Mouse (Mus musculus): ENCODE measurements around the gene Tdp2. TPM values are rescaled to one million over a fixed set of nuclear protein-coding genes. Genes with fewer than 3 reads are reported as not detected.

Tdp2 gene
- polyA plus RNA-seq, 1 experiment from 2014 or later = 31.4 TPM

DNA sequence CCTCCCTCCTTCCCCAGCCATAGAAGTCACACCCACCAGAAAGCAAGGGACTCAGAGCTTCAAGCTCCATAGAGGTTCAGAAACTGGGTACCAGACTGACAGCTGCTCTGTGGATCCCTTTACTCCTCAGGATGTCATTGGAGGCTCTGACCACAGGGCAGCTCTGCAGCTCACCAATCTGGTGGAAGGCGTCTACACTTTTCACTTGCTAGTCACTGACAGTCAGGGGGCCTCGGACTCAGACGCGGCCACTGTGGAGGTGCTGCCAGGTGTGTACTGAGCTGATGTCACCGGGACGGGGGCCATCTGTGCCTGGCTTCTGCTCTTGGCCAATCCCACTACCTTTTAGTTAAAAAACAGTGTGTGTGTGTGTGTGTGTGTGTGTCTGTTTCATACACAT lies 50.9 kb downstream of the Tdp2 start:
- no peak overlapping the region for H3K9ac ChIP-seq (ENCODE audit: low read length)

DNA sequence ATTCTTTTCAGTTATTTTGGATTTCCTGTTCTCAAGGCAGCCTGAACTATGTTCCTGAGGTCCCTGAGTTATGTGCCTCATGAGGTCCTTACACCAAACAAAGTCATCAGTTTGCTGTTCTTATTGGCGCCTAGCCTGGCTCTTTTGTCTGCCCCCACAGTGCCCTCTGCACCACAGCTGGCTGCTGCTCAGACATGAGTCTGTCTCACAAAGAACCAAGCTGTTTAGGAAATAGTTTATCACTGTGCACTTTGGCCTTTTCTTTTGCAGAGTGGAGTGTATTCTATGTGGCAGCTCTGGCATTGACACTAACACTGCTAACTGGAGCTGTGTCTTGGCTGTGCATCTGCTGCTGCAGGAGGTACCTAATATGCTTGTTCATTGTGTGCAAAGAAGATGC lies 58.1 kb downstream of the Tdp2 start:
- WGBS = 47% methylated on average over 1 of the region's 1 CpGs
- H3K9ac ChIP-seq (ENCODE audit: low read length) = no peak overlapping the region
- H3K9me3 ChIP-seq (ENCODE audit: control insufficient read depth, low read length) = no peaks in the 10 kb centered on the region
- no peaks in the 10 kb centered on the region for H3K27me3 ChIP-seq (ENCODE audit: control insufficient read depth, insufficient read depth, low read length)
- ATAC-seq (ENCODE audit: insufficient number of reproducible peaks, insufficient read depth, low FRiP score, low read depth) = no peak
- H3K36me3 ChIP-seq (ENCODE audit: control insufficient read depth, insufficient read depth, low read length) = no peaks in the 10 kb centered on the region
- no peaks in the 10 kb centered on the region for H3K4me1 ChIP-seq (ENCODE audit: control insufficient read depth in 2 of 2, insufficient read depth in 2 of 2, low read length in 2 of 2)
- H3K4me2 ChIP-seq (ENCODE audit: low read length) = no peak overlapping the region
- no peak overlapping the region for H3K4me3 ChIP-seq (ENCODE audit: control insufficient read depth in 1 of 2, insufficient read depth in 1 of 2, low read depth in 1 of 2, low read length in 2 of 2)
- H3K27ac ChIP-seq (replicated peaks in 1 of 2; ENCODE audit: control insufficient read depth in 1 of 2, insufficient read depth in 1 of 2, low read depth in 2 of 2, low read length in 2 of 2) = no peak overlapping the region

More for the DNA sequence above, 50.9 kb downstream of the Tdp2 start:
- Histone ChIP-seq H3K4me1 (ENCODE audit: control insufficient read depth in 2 of 2, insufficient read depth in 2 of 2, low read length in 2 of 2) (no peaks in the 10 kb centered on the region), H3K27me3 (ENCODE audit: control insufficient read depth, insufficient read depth, low read length) (no peaks in the 10 kb centered on the region), H3K27ac (replicated peaks in 1 of 2; ENCODE audit: control insufficient read depth in 1 of 2, insufficient read depth in 1 of 2, low read depth in 2 of 2, low read length in 2 of 2) (no peak overlapping the region), H3K36me3 (ENCODE audit: control insufficient read depth, insufficient read depth, low read length) (no peaks in the 10 kb centered on the region), H3K4me2 (ENCODE audit: low read length) (no peak overlapping the region), H3K9me3 (ENCODE audit: control insufficient read depth, low read length) (peaks cover 3% of the 10 kb centered on the region; the same call in 1 of the 2 replicates), H3K4me3 (ENCODE audit: control insufficient read depth in 1 of 2, insufficient read depth in 1 of 2, low read depth in 1 of 2, low read length in 2 of 2) (no peak overlapping the region)
- ATAC-seq (ENCODE audit: insufficient number of reproducible peaks, insufficient read depth, low FRiP score, low read depth) = no peak
- 92% methylated on average over 6 of the region's 6 CpGs for WGBS

Other genes starting within 250 kb of the Tdp2 start
- gene Ripor2, start 249.5 kb upstream of the Tdp2 start, polyA plus RNA-seq (2014; fragmentation: Nextera tagmentation; extraction: Ambion mirVana) = 13.1 and 16.5 TPM in 2 replicates
- not detected in 2 replicates for gene Armh2, start 90.4 kb upstream of the Tdp2 start, polyA plus RNA-seq (2014; fragmentation: Nextera tagmentation; extraction: Ambion mirVana)
- 108 and 112 TPM in 2 replicates for gene Gmnn, start 69.8 kb upstream of the Tdp2 start, polyA plus RNA-seq (2014; fragmentation: Nextera tagmentation; extraction: Ambion mirVana)
- 19.0 and 22.6 TPM in 2 replicates for gene BC005537, start 30.0 kb upstream of the Tdp2 start, polyA plus RNA-seq (2014; fragmentation: Nextera tagmentation; extraction: Ambion mirVana)
- gene Acot13, start 139 bp upstream of the Tdp2 start, polyA plus RNA-seq (2014; fragmentation: Nextera tagmentation; extraction: Ambion mirVana) = 312 and 318 TPM in 2 replicates
- gene D130043K22Rik, start 13.5 kb downstream of the Tdp2 start, polyA plus RNA-seq (2014; fragmentation: Nextera tagmentation; extraction: Ambion mirVana) = 0.04 and 0.15 TPM in 2 replicates
- 12.2 and 14.4 TPM in 2 replicates for gene Aldh5a1, start 106.0 kb downstream of the Tdp2 start, polyA plus RNA-seq (2014; fragmentation: Nextera tagmentation; extraction: Ambion mirVana)
- gene Gpld1, start 111.5 kb downstream of the Tdp2 start, polyA plus RNA-seq (2014; fragmentation: Nextera tagmentation; extraction: Ambion mirVana) = 0.20 and 0.27 TPM in 2 replicates
- gene Mrs2, start 188.7 kb downstream of the Tdp2 start, polyA plus RNA-seq (2014; fragmentation: Nextera tagmentation; extraction: Ambion mirVana) = 19.2 and 21.7 TPM in 2 replicates
- gene Dcdc2a, start 224.3 kb downstream of the Tdp2 start, polyA plus RNA-seq (2014; fragmentation: Nextera tagmentation; extraction: Ambion mirVana) = 0.50 and 0.77 TPM in 2 replicates

Data from heart, embryonic 14.5 days (tissue).